Mouse (Mus musculus) limb, embryonic 13.5 days (tissue): ENCODE results near the gene Armt1. TPM values are rescaled to one million over a fixed set of nuclear protein-coding genes. Genes with fewer than 3 reads are reported as not detected.

Experiments
- ATAC-seq: fragments of 200-750 bp; cut with Nextera tagmentation; 2 replicates; pipeline ENCODE4 v1.8.0; 2017; ENCODE audit warnings: low read depth, moderate number of reproducible peaks, moderate TSS enrichment; ENCODE audit not compliant: low FRiP score
- H3K27ac ChIP-seq: fragments of 300-500 bp; sonication (generic); 2 replicates; pipeline ENCODE4 v1.5.1; 2015; ENCODE audit warnings: inconsistent platforms, mild to moderate bottlenecking, moderate library complexity
- H3K27me3 ChIP-seq: fragments of 300-500 bp; sonication (generic); 2 replicates; pipeline ENCODE4 v1.6.1; 2015; ENCODE audit warnings: mild to moderate bottlenecking, inconsistent platforms
- H3K36me3 ChIP-seq: fragments of 300-500 bp; sonication (generic); 2 replicates; pipeline ENCODE4 v1.6.1; 2015; ENCODE audit warnings: inconsistent platforms, mild to moderate bottlenecking, moderate library complexity
- H3K4me1 ChIP-seq: fragments of 300-500 bp; sonication (generic); 2 replicates; pipeline ENCODE4 v1.6.1; 2015; ENCODE audit warnings: inconsistent platforms
- H3K4me2 ChIP-seq: fragments of 300-500 bp; sonication (generic); replicated peaks from 2 replicates; pipeline ENCODE4 v1.6.1; 2015; ENCODE audit warnings: inconsistent platforms, mild to moderate bottlenecking, moderate library complexity
- H3K4me3 ChIP-seq: fragments of 300-500 bp; sonication (generic); 2 replicates; pipeline ENCODE4 v1.5.1; 2015; ENCODE audit warnings: moderate library complexity, mild to moderate bottlenecking, inconsistent platforms
- H3K9ac ChIP-seq: fragments of 300-500 bp; sonication (generic); 2 replicates; pipeline ENCODE4 v1.6.1; 2015; ENCODE audit warnings: mild to moderate bottlenecking, inconsistent platforms
- H3K9me3 ChIP-seq: fragments of 300-500 bp; sonication (generic); 2 replicates; pipeline ENCODE4 v1.6.1; 2016; ENCODE audit warnings: inconsistent platforms
- WGBS: fragments of 180-500 bp; shearing (Covaris S2); methylation state at CpG from one replicate; pipeline ENCODE4 v1.1.7; 2015; 5-methylcytosine and 5-hydroxymethylcytosine counted together
- polyA plus RNA-seq: library from polyadenylated mRNA; unstranded; fragments of >200 nt; fragmentation: Nextera tagmentation; extraction: Ambion mirVana; gene quantifications from 2 replicates; pipeline ENCODE4 v1.2.1, GENCODE M21; 2015

Armt1 gene
- polyA plus RNA-seq, 1 experiment from 2014 or later: 21.6 TPM

GRCm38 (mm10) chr10:4492045-4492444 is 59.8 kb downstream of the Armt1 start:
- no peak overlapping the region for H3K27ac ChIP-seq
- WGBS: 31% methylated on average over 1 of the region's 1 CpGs
- no peaks in the 10 kb centered on the region for H3K4me1 ChIP-seq
- no peaks in the 10 kb centered on the region for H3K27me3 ChIP-seq
- no peak overlapping the region for H3K9ac ChIP-seq
- no peak for ATAC-seq
- no peaks in the 10 kb centered on the region for H3K36me3 ChIP-seq
- no peak overlapping the region for H3K4me3 ChIP-seq
- no peak overlapping the region for H3K4me2 ChIP-seq
- no peaks in the 10 kb centered on the region for H3K9me3 ChIP-seq

DNA sequence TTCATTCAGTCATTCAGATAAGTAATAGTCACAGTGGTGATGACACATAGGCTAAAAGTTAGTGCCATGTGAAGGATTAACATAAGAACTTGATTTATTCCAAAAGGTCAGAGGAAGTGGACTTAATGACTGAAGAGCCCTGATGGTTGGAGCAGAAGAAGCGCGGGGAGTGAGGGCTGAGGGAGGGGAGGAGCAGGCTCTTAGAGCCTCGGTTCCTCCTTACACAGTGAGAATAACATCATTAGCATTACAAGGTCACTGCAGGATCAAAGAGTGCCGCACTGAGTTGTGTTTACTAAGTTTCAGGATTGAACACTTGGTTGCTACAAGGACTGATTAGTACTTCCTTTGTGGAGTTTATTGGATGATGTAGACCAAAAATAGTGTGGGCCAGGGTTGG is 60.6 kb downstream of the Armt1 start:
- Histone ChIP-seq H3K27ac (no peak overlapping the region), H3K4me2 (no peak overlapping the region), H3K4me1 (no peaks in the 10 kb centered on the region), H3K4me3 (no peak overlapping the region), H3K36me3 (no peaks in the 10 kb centered on the region), H3K9ac (no peak overlapping the region), H3K9me3 (no peaks in the 10 kb centered on the region), H3K27me3 (no peaks in the 10 kb centered on the region)
- no peak for ATAC-seq
- 15% methylated on average over 4 of the region's 4 CpGs for WGBS

- 89% methylated on average over 8 of the region's 8 CpGs for WGBS
- no peak overlapping the region for H3K9ac ChIP-seq
- H3K4me2 ChIP-seq: no peak overlapping the region
- no peaks in the 10 kb centered on the region for H3K4me1 ChIP-seq
- H3K36me3 ChIP-seq: no peaks in the 10 kb centered on the region
- no peak overlapping the region for H3K27ac ChIP-seq
- no peak overlapping the region for H3K4me3 ChIP-seq
- H3K27me3 ChIP-seq: no peaks in the 10 kb centered on the region
- no peak for ATAC-seq
- H3K9me3 ChIP-seq: no peaks in the 10 kb centered on the region
Observed at GRCm38 (mm10) chr10:4503251-4503650, 71.0 kb downstream of the Armt1 start.

Other genes with a start within 250 kb of the Armt1 start
- gene Akap12, start 166.1 kb upstream of the Armt1 start, polyA plus RNA-seq: 29.7 and 30.9 TPM in 2 replicates
- gene Zbtb2, start 44.4 kb upstream of the Armt1 start, polyA plus RNA-seq: 14.6 and 16.4 TPM in 2 replicates
- 52.3 and 54.8 TPM in 2 replicates for gene Rmnd1, start 79 bp upstream of the Armt1 start, polyA plus RNA-seq
- 0.20 TPM in 1 of 2 replicates, not detected in the other for gene Ccdc170, start 50.0 kb downstream of the Armt1 start, polyA plus RNA-seq
- 0.86 and 0.92 TPM in 2 replicates for gene Esr1, start 179.1 kb downstream of the Armt1 start, polyA plus RNA-seq